Mouse (Mus musculus) CH12.LX (cell line): ENCODE data around the gene Selenof. TPM values are rescaled to one million over a fixed set of nuclear protein-coding genes. Genes with fewer than 3 reads are reported as not detected.
A peak's percentile ranks its signal among the peaks of the same experiment; 100 is the strongest.

Experiments used
- DNase-seq: peaks from one replicate; pipeline ENCODE4 v3.0.0-alpha.2; 2013; ENCODE audit errors: extremely low read depth
- H3K27ac ChIP-seq: 2 replicates; pipeline ENCODE4 v1.5.1; 2012; ENCODE audit warnings: low read depth, mild to moderate bottlenecking, control low read depth, moderate library complexity; ENCODE audit not compliant: insufficient read depth
- H3K27me3 ChIP-seq: replicated peaks from 2 replicates; pipeline ENCODE3; 2012; ENCODE audit warnings: inconsistent platforms
- H3K36me3 ChIP-seq, 2 experiments: replicated peaks in 1 of 2; 2 replicates each; pipeline versions ENCODE3 to v1.6.1; 2012; ENCODE audit warnings: inconsistent platforms in 1 of 2, low read length in 1 of 2, mild to moderate bottlenecking in 1 of 2, mixed read lengths in 1 of 2, moderate library complexity in 1 of 2; ENCODE audit not compliant: control insufficient read depth in 1 of 2, insufficient read depth in 1 of 2
- H3K4me1 ChIP-seq, 2 experiments: 2 replicates each; pipeline ENCODE4 v1.6.1; 2012; ENCODE audit warnings: inconsistent platforms in 1 of 2, moderate library complexity in 1 of 2; ENCODE audit not compliant: insufficient read depth in 2 of 2, control insufficient read depth in 1 of 2
- H3K4me2 ChIP-seq: 2 replicates; pipeline ENCODE4 v1.6.1; 2012; ENCODE audit warnings: low read depth, mild to moderate bottlenecking, control low read depth; ENCODE audit not compliant: poor library complexity, insufficient read depth, severe bottlenecking
- H3K4me3 ChIP-seq, 3 experiments: fragments of 150-350 bp in 1 of 3; sonication (generic) in 1 of 3; replicated peaks in 1 of 3; 2 replicates each; pipeline versions ENCODE3 to v1.5.1; 2011 to 2012; ENCODE audit warnings: low read depth in 2 of 3, low read length in 2 of 3, mild to moderate bottlenecking in 2 of 3, moderate library complexity in 2 of 3, control low read depth in 1 of 3, improper control_type of control experiment in 1 of 3, inconsistent platforms in 1 of 3, mixed read lengths in 1 of 3; ENCODE audit not compliant: poor library complexity in 1 of 3
- H3K79me2 ChIP-seq: replicated peaks from 2 replicates; pipeline ENCODE4 v1.6.1; 2012; ENCODE audit warnings: mild to moderate bottlenecking, moderate library complexity; ENCODE audit not compliant: control insufficient read depth, poor library complexity, insufficient read depth, severe bottlenecking; ENCODE audit errors: extremely low read depth
- H3K9ac ChIP-seq: 2 replicates; pipeline ENCODE4 v1.6.1; 2012; ENCODE audit warnings: low read depth, mild to moderate bottlenecking, control low read depth, moderate library complexity; ENCODE audit not compliant: insufficient read depth
- H3K9me3 ChIP-seq: replicated peaks from 2 replicates; pipeline ENCODE3; 2012; ENCODE audit warnings: low read length, inconsistent platforms, mixed read lengths
- BHLHE40 ChIP-seq: IDR thresholded peaks from 2 replicates; pipeline ENCODE4 v1.6.1; 2011; ENCODE audit warnings: mild to moderate bottlenecking, low read depth, low read length, improper control_type of control experiment
- CHD2 ChIP-seq: IDR thresholded peaks from 2 replicates; pipeline ENCODE4 v1.6.1; 2011; ENCODE audit warnings: low read length, improper control_type of control experiment
- CTCF ChIP-seq, 2 experiments: IDR thresholded peaks in 1 of 2; conservative IDR thresholded peaks in 1 of 2; 2 replicates each; pipeline ENCODE4 v1.5.1; 2011 to 2012; ENCODE audit warnings: low read depth in 2 of 2, low read length in 2 of 2, improper control_type of control experiment in 1 of 2, inconsistent platforms in 1 of 2, mild to moderate bottlenecking in 1 of 2, moderate library complexity in 1 of 2
- E2F4 ChIP-seq: IDR thresholded peaks from 2 replicates; pipeline ENCODE4 v1.6.1; 2011; ENCODE audit warnings: low read depth, low read length, improper control_type of control experiment; ENCODE audit not compliant: insufficient replicate concordance
- ELF1 ChIP-seq: IDR thresholded peaks from 2 replicates; pipeline ENCODE4 v1.6.1; 2014; ENCODE audit warnings: low read depth, mild to moderate bottlenecking, inconsistent platforms, low read length, improper control_type of control experiment
- EP300 ChIP-seq: IDR thresholded peaks from 2 replicates; pipeline ENCODE4 v1.6.1; 2011; ENCODE audit warnings: low read length, improper control_type of control experiment
- ETS1 ChIP-seq: conservative IDR thresholded peaks from 2 replicates; pipeline ENCODE4 v1.6.1; 2012; ENCODE audit warnings: low read depth, mild to moderate bottlenecking, inconsistent platforms, low read length, improper control_type of control experiment, moderate library complexity
- HCFC1 ChIP-seq: IDR thresholded peaks from 2 replicates; pipeline ENCODE4 v1.6.1; 2012; ENCODE audit warnings: low read depth, mild to moderate bottlenecking, inconsistent platforms, low read length, improper control_type of control experiment
- JUN ChIP-seq: IDR thresholded peaks from 2 replicates; pipeline ENCODE4 v1.6.1; 2011; ENCODE audit warnings: low read depth, mild to moderate bottlenecking, low read length, improper control_type of control experiment, moderate library complexity; ENCODE audit not compliant: insufficient read depth
- MAFK ChIP-seq: IDR thresholded peaks from 2 replicates; pipeline ENCODE4 v1.6.1; 2011; ENCODE audit warnings: low read length, improper control_type of control experiment; ENCODE audit not compliant: insufficient replicate concordance
- MAZ ChIP-seq: IDR thresholded peaks from 2 replicates; pipeline ENCODE4 v1.6.1; 2012; ENCODE audit warnings: low read depth, mild to moderate bottlenecking, inconsistent platforms, low read length, improper control_type of control experiment, moderate library complexity
- RAD21 ChIP-seq: IDR thresholded peaks from 2 replicates; pipeline ENCODE4 v1.6.1; 2011; ENCODE audit warnings: low read depth, mild to moderate bottlenecking, low read length, improper control_type of control experiment, moderate library complexity
- RCOR1 ChIP-seq: conservative IDR thresholded peaks from 2 replicates; pipeline ENCODE4 v1.6.1; 2012; ENCODE audit warnings: low read depth, mild to moderate bottlenecking, inconsistent platforms, low read length, improper control_type of control experiment
- SMC3 ChIP-seq: IDR thresholded peaks from 2 replicates; pipeline ENCODE4 v1.6.1; 2011; ENCODE audit warnings: low read depth, low read length, improper control_type of control experiment
- UBTF ChIP-seq: IDR thresholded peaks from 2 replicates; pipeline ENCODE4 v1.6.1; 2012; ENCODE audit warnings: low read depth, mild to moderate bottlenecking, inconsistent platforms, low read length, improper control_type of control experiment, moderate library complexity
- USF1 ChIP-seq: IDR thresholded peaks from 2 replicates; pipeline ENCODE4 v1.6.1; 2014; ENCODE audit warnings: low read depth, mild to moderate bottlenecking, inconsistent platforms, low read length, improper control_type of control experiment
- USF2 ChIP-seq: conservative IDR thresholded peaks from 2 replicates; pipeline ENCODE4 v1.6.1; 2011; ENCODE audit warnings: low read depth, low read length, improper control_type of control experiment
- ZC3H11A ChIP-seq: IDR thresholded peaks from 2 replicates; pipeline ENCODE4 v1.6.1; 2012; ENCODE audit warnings: low read depth, mild to moderate bottlenecking, inconsistent platforms, low read length, improper control_type of control experiment
- ZMIZ1 ChIP-seq: IDR thresholded peaks from 2 replicates; pipeline ENCODE4 v1.6.1; 2012; ENCODE audit warnings: low read depth, mild to moderate bottlenecking, inconsistent platforms, low read length, improper control_type of control experiment
- dilution Hi-C: fragments of 300-500 bp; cut with MboI; formaldehyde crosslinking; loops from 2 replicates; pipeline ENCODE4 v1.14.3; 2020; ENCODE audit warnings: low sequenced_read_pairs; ENCODE audit not compliant: extremely low pct_unique_long_range_greater_than_20kb, extremely low pct_ligation_motif_present
- in situ Hi-C: fragments of 300-500 bp; cut with MboI; formaldehyde crosslinking; loops from 3 replicates; pipeline ENCODE4 v1.14.3; 2019; ENCODE audit warnings: low sequenced_read_pairs, low pct_ligation_motif_present, low pct_unique_long_range_greater_than_20kb, mixed read lengths
- polyA plus RNA-seq: library from polyadenylated mRNA; unstranded; fragments of >175 nt; gene quantifications from 2 replicates; pipeline ENCODE4 v1.2.1, GENCODE M21; 2012; ENCODE audit warnings: low read depth; ENCODE audit not compliant: insufficient read length
- total RNA-seq, 2 experiments: library from RNA; depleted of rRNA; stranded (reverse); fragments of 300-350 nt in 1 of 2; fragments of >200 nt in 1 of 2; gene quantifications; 2 replicates each; pipeline ENCODE4 v1.2.3; 2012 to 2014

Selenof gene
- total and polyA plus RNA-seq, 3 experiments: 528 to 1,358 (median 678) TPM

- dilution Hi-C loops (no loop called here), in situ Hi-C loops (no loop called here)
- peak; percentile 31 for TF ChIP-seq RAD21
- no peak for TF ChIP-seq ZC3H11A
- peak in 1 of 2 experiments; percentile 28; a peak in 2 of 4 replicates for TF ChIP-seq CTCF (conservative IDR thresholded peaks at IDR 0.05 in 1 of 2, IDR thresholded peaks at IDR 0.05 in 1 of 2; ENCODE audit: low read depth in 2 of 2, low read length in 2 of 2)
- Histone ChIP-seq H3K4me2 (no peak overlapping the region), H3K9ac (no peak overlapping the region), H3K4me1 (peaks cover 0 to 3% of the 10 kb centered on the region in 2 experiments; a peak in 1 of 4 replicates), H3K27ac (no peak overlapping the region), H3K79me2 (no peaks in the 10 kb centered on the region), H3K4me3 (no peak overlapping the region), H3K27me3 (peaks cover 1% of the 10 kb centered on the region), H3K9me3 (peaks cover 4% of the 10 kb centered on the region), H3K36me3 (no peaks in the 10 kb centered on the region)
- no peak for DNase-seq
Observed at GRCm38 (mm10) chr3:144640033-144640432, 69.9 kb downstream of the Selenof start.

- peaks cover 0 to 3% of the 10 kb centered on the region in 2 experiments; a peak in 1 of 4 replicates for H3K4me1 ChIP-seq
- in situ Hi-C loops (no loop called here), dilution Hi-C loops (no loop called here)
- H3K9me3 ChIP-seq: peaks cover 4% of the 10 kb centered on the region
- H3K27me3 ChIP-seq: peaks cover 1% of the 10 kb centered on the region
- DNase-seq: no peak
- no peaks in the 10 kb centered on the region for H3K36me3 ChIP-seq
- no peaks in the 10 kb centered on the region for H3K79me2 ChIP-seq
- no peak overlapping the region for H3K9ac ChIP-seq
- TF ChIP-seq UBTF (no peak), ZMIZ1 (no peak), USF2 (no peak), MAZ (no peak), E2F4 (no peak), BHLHE40 (no peak), ELF1 (no peak), SMC3 (no peak), EP300 (no peak), USF1 (no peak), CHD2 (no peak), ZC3H11A (no peak), RCOR1 (no peak), HCFC1 (no peak), JUN (no peak), RAD21 (no peak), ETS1 (no peak), MAFK (no peak)
- no peak overlapping the region for H3K4me2 ChIP-seq
- no peak overlapping the region for H3K4me3 ChIP-seq
- H3K27ac ChIP-seq: no peak overlapping the region
Observed at GRCm38 (mm10) chr3:144642141-144642540, 72.0 kb downstream of the Selenof start.
